In the genomic region with DNA sequence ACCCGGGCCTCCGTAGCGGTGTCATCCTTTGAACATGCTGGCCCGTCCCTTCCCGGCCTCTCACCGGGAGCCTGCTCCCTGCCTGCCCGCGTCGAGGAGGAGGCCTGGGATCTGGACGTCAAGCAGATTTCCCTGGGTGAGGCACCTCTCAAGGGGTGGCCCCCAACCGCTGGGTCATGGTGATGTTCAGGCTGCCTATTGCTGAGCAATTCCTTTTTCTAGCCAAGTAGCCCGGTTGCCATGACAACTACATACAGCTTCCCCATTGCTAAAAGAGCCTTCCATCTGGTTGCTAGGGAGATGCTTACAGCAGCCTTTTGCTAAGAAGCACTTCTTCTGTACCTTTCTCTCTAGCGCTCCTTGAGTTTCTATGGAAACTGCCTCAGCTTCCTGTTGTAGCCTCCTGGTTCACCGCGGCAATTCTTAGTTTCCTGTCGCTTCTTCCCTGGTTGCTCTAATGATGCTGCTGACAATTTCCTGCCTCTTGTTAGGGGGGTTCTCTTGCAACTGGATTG, we compare ENCODE assay signal across 9 mouse cellular contexts. TPM values are rescaled to one million over a fixed set of nuclear protein-coding genes. Genes with fewer than 3 reads are reported as not detected.
A peak's percentile ranks its signal among the peaks of the same experiment; 100 is the strongest.
DNase-seq lines count a peak whose midpoint lies in the region; ATAC-seq and TF ChIP-seq lines count a peak whose summit lies in the region.
"Had no signal": no experiment of that assay in that cellular context is flagged by ENCODE, and none has a peak within 500 bp of the region (broad histone marks: within the 10 kb centered on the region; RNA-seq: fewer than 3 reads in every experiment).

No protein-coding gene starts in this region.

- no peaks in the 10 kb centered on the region for H3K27me3 ChIP-seq in forebrain, embryonic 12.5 days
- H3K27me3 ChIP-seq in midbrain, embryonic 14.5 days (ENCODE audit: control insufficient read depth, insufficient read depth, low read length): no peaks in the 10 kb centered on the region
- H3K27me3 ChIP-seq in kidney, embryonic 15.5 days: no peaks in the 10 kb centered on the region

- peaks cover 81% of the 10 kb centered on the region for H3K36me3 ChIP-seq in forebrain, embryonic 12.5 days (replicated peaks)
- H3K36me3 ChIP-seq in midbrain, embryonic 14.5 days (ENCODE audit: control insufficient read depth, insufficient read depth, low read length): peaks cover 73% of the 10 kb centered on the region
- H3K36me3 ChIP-seq in kidney, embryonic 15.5 days: peaks cover 91% of the 10 kb centered on the region

- peak overlapping the region; percentile 42; the same call in 1 of the 2 replicates for H3K9ac ChIP-seq in forebrain, embryonic 12.5 days
- H3K9ac ChIP-seq in midbrain, embryonic 14.5 days (replicated peaks; ENCODE audit: low read length): peak overlapping the region; percentile 47; the same call in 1 of the 2 replicates
- no peak overlapping the region for H3K9ac ChIP-seq in kidney, embryonic 15.5 days
- H3K9ac ChIP-seq: liver, embryonic 14.5 days had no signal

- H3K4me2 ChIP-seq in forebrain, embryonic 12.5 days: peak overlapping the region; percentile 46
- peak overlapping the region; percentile 55 for H3K4me2 ChIP-seq in midbrain, embryonic 14.5 days (ENCODE audit: low read length)
- no peak overlapping the region for H3K4me2 ChIP-seq in kidney, embryonic 15.5 days

- peak; percentile 86 for DNase-seq in CD4-positive helper T cell, adult 2 months (ENCODE audit: low read depth, low spot score)
- peak; percentile 45 for DNase-seq in NIH3T3 (ENCODE audit: low read depth)
- DNase-seq in layer of hippocampus, adult 2 months (ENCODE audit: low spot score in 2 of 2): peak; percentile 67 to 90
- DNase-seq in midbrain, embryonic 14.5 days: peak; percentile 96
- DNase-seq in spleen, postnatal 36 days (ENCODE audit: low spot score in 2 of 2): no peak
- no peak for DNase-seq in heart, adult 18-20 months

- ATAC-seq in forebrain, embryonic 12.5 days (ENCODE audit: low FRiP score): peak; percentile 86
- peak; percentile 84 for ATAC-seq in midbrain, embryonic 14.5 days (ENCODE audit: low FRiP score, low TSS enrichment)
- no peak for ATAC-seq in kidney, embryonic 15.5 days (replicated peaks; ENCODE audit: low FRiP score)

- peak overlapping the region; percentile 22 for H3K4me3 ChIP-seq in forebrain, embryonic 12.5 days (replicated peaks)
- peak overlapping the region; percentile 62 for H3K4me3 ChIP-seq in layer of hippocampus, adult 2 months
- H3K4me3 ChIP-seq in midbrain, embryonic 14.5 days (replicated peaks; ENCODE audit: low read depth, low read length): peak overlapping the region; percentile 19
- no peak overlapping the region for H3K4me3 ChIP-seq in kidney, embryonic 15.5 days (replicated peaks)

- peak overlapping the region; percentile 93 for H3K27ac ChIP-seq in forebrain, embryonic 12.5 days
- H3K27ac ChIP-seq in layer of hippocampus, adult 2 months: peak overlapping the region; percentile 93
- peak overlapping the region; percentile 90 for H3K27ac ChIP-seq in midbrain, embryonic 14.5 days (replicated peaks; ENCODE audit: low read depth, low read length)
- no peak overlapping the region for H3K27ac ChIP-seq in kidney, embryonic 15.5 days
- H3K27ac ChIP-seq: liver, embryonic 14.5 days had no signal

- H3K4me1 ChIP-seq in forebrain, embryonic 12.5 days: peaks cover 56% of the 10 kb centered on the region
- peaks cover 36% of the 10 kb centered on the region for H3K4me1 ChIP-seq in midbrain, embryonic 14.5 days (ENCODE audit: control insufficient read depth, insufficient read depth, low read length)
- H3K4me1 ChIP-seq in kidney, embryonic 15.5 days: peaks cover 35% of the 10 kb centered on the region

- H3K9me3 ChIP-seq in forebrain, embryonic 12.5 days: no peaks in the 10 kb centered on the region
- H3K9me3 ChIP-seq in midbrain, embryonic 14.5 days (ENCODE audit: control insufficient read depth, low read length): no peaks in the 10 kb centered on the region
- no peaks in the 10 kb centered on the region for H3K9me3 ChIP-seq in kidney, embryonic 15.5 days (replicated peaks)

- 13% methylated on average over 16 of the region's 16 CpGs for WGBS in forebrain, embryonic 12.5 days
- 5% methylated on average over 16 of the region's 16 CpGs for WGBS in midbrain, embryonic 14.5 days
- WGBS in kidney, embryonic 15.5 days: 52% methylated on average over 16 of the region's 16 CpGs

- no peak for TF ChIP-seq CTCF in layer of hippocampus, adult 2 months (conservative IDR thresholded peaks at IDR 0.05)

RNA-seq across cellular contexts. Expression of gene Tmem253, which starts 11.4 kb away (rescaled TPM):
- 1.1 TPM in 2 replicates for polyA plus RNA-seq in forebrain, embryonic 12.5 days (2016; fragmentation: Nextera tagmentation; extraction: Ambion mirVana)
- 1 to 10 TPM in 1 of 2 experiments, under 1 TPM in 1; 0.34 to 1.4 TPM for total RNA-seq in layer of hippocampus, adult 2 months (2021)
- 0.37 and 0.39 TPM in 2 replicates for polyA plus RNA-seq in midbrain, embryonic 14.5 days (2014; fragmentation: Nextera tagmentation; extraction: Ambion mirVana)
- 1 to 10 TPM; 2.9 to 3.2 TPM for total RNA-seq in heart, adult 18-20 months (2021)
- polyA plus RNA-seq in kidney, embryonic 15.5 days (2015; fragmentation: Nextera tagmentation; extraction: Ambion mirVana): 0.93 and 1.1 TPM in 2 replicates

RNA-seq across cellular contexts. Expression of gene Zfp219, which starts 16.5 kb away (rescaled TPM):
- 97.1 and 101 TPM in 2 replicates for polyA plus RNA-seq in forebrain, embryonic 12.5 days (2016; fragmentation: Nextera tagmentation; extraction: Ambion mirVana)
- total RNA-seq in layer of hippocampus, adult 2 months (2021): 10 to 100 TPM; 46.5 to 46.8 TPM
- polyA plus RNA-seq in midbrain, embryonic 14.5 days (2014; fragmentation: Nextera tagmentation; extraction: Ambion mirVana): 41.6 and 46.9 TPM in 2 replicates
- total RNA-seq in heart, adult 18-20 months (2021): 10 to 100 TPM; 22.3 to 23.4 TPM
- polyA plus RNA-seq in kidney, embryonic 15.5 days (2015; fragmentation: Nextera tagmentation; extraction: Ambion mirVana): 38.5 and 43.8 TPM in 2 replicates

RNA-seq across cellular contexts. Expression of gene Arhgef40, which starts 19.5 kb away (rescaled TPM):
- polyA plus RNA-seq in forebrain, embryonic 12.5 days (2016; fragmentation: Nextera tagmentation; extraction: Ambion mirVana): 116 and 117 TPM in 2 replicates
- 10 to 100 TPM; 27.9 to 32.2 TPM for total RNA-seq in layer of hippocampus, adult 2 months (2021)
- polyA plus RNA-seq in midbrain, embryonic 14.5 days (2014; fragmentation: Nextera tagmentation; extraction: Ambion mirVana): 72.8 and 75.8 TPM in 2 replicates
- total RNA-seq in heart, adult 18-20 months (2021): 10 to 100 TPM; 24.1 to 25.2 TPM
- polyA plus RNA-seq in kidney, embryonic 15.5 days (2015; fragmentation: Nextera tagmentation; extraction: Ambion mirVana): 86.1 and 105 TPM in 2 replicates

RNA-seq across cellular contexts. Expression of gene Olfr221, which starts 38.2 kb away (rescaled TPM):
- not detected in 2 replicates for polyA plus RNA-seq in forebrain, embryonic 12.5 days (2016; fragmentation: Nextera tagmentation; extraction: Ambion mirVana)
- total RNA-seq in layer of hippocampus, adult 2 months (2021): not detected
- polyA plus RNA-seq in midbrain, embryonic 14.5 days (2014; fragmentation: Nextera tagmentation; extraction: Ambion mirVana): not detected in 2 replicates
- not detected for total RNA-seq in heart, adult 18-20 months (2021)
- not detected in 2 replicates for polyA plus RNA-seq in kidney, embryonic 15.5 days (2015; fragmentation: Nextera tagmentation; extraction: Ambion mirVana)
- polyA plus RNA-seq: liver, embryonic 14.5 days had no signal

Comparison
In these comparisons a context has a peak if more than half of its experiments do, and no peak if none do; other contexts are left out.
1. DNase-seq: peak in CD4-positive helper T cell, adult 2 months (single experiment), NIH3T3 (single experiment), layer of hippocampus, adult 2 months (2 of 2) and midbrain, embryonic 14.5 days (single experiment); none in spleen, postnatal 36 days (0 of 2) and heart, adult 18-20 months (0 of 2).